Mouse (Mus musculus): ENCODE data around the gene Glis3.

The Glis3 gene

DNA sequence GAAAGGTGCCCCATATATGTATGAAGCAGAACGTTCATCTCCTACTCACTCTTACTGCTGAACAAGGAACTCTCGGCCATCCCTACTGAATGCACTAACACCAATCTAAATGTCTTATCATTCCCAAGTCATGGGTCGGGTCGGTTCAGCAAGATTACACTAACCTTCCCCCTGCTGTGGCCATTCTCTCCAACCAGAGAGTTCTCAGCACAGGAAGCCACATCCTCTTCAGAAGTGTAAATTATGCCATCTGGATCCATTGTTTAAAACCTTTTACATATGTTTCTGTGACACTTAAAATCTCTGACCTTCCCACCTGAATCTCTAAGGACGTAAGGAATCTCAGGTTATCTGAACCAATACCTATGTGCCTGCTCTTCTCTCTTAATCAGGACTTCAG is 29.0 kb downstream of the Glis3 start:
- no peak for DNase-seq

DNA sequence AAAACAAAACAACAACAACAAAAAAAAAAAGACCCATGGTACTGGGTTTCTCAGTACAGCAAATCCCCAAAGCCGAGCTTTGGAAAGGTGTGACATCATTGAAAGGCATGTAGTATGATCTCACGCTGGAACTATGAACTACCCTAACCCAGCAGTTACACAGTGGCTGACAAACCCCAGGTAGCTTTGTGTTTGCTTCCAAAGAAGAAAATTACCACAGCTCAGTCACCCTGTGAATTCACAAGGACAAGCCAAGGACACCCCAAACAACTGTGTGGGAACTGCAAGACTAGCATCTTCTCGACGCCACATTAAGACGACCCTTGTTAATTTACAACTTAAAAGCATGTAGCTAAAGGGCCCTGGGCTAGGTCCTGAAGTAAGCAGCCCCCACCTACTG is 30.4 kb downstream of the Glis3 start:
- peak; percentile 49 for DNase-seq

DNA sequence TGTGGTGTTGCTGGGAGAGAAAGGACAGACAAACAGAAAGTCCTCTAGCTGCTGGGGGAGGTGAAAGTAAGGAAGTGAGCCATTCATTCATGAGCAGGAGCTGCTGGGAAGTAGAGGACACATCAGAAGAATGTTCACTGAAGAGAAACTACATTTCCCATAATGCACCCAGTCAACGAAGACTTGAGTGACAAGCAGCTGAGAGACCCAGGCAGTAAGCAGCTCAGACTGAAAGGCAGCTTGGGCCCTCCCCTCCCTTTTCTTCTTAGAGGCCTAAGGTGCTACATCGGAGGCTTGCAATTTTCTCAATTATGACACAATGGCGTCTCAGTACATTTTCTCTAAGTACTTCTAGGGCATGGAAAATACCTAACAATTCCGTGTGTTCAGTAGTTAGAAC is 31.0 kb downstream of the Glis3 start:
- DNase-seq: no peak

DNA sequence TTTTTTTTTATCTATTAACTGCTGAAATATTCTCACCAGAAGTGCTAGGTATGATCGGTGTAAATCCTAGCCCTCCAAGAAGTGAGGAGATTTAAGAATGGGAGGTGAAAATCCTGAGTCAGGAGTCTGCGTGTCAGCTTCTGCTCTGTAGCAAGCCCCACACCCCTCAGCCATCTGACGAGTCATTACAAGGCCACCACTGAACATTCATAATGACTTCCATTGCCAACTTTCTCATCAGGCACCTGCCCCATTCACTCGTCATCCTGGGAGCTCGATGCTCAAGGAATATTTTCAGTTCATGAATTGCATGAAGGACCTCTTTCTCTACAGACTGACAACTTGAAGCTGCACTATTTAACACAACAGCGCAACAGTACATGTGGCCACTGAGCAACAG is 32.5 kb downstream of the Glis3 start:
- no peak for DNase-seq

DNA sequence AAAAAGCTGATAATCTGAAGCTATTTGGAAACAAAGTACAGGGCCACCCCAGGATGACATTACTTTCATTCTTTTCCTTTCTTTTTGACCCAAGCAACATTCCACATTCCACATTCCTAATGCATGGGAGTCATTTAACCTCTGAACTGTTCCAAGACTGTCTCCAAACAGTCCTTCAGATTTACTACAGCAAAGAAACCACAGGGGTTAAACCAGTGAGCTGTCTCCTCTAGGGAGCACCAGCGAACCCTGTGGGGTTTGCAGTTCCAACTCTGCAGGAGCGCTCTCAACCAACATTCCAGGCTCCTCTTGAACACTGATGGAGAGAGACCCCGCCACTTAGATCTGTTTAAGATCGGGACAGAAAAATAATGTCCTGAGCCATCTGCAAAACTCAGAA is 33.6 kb downstream of the Glis3 start:
- DNase-seq: no peak

DNA sequence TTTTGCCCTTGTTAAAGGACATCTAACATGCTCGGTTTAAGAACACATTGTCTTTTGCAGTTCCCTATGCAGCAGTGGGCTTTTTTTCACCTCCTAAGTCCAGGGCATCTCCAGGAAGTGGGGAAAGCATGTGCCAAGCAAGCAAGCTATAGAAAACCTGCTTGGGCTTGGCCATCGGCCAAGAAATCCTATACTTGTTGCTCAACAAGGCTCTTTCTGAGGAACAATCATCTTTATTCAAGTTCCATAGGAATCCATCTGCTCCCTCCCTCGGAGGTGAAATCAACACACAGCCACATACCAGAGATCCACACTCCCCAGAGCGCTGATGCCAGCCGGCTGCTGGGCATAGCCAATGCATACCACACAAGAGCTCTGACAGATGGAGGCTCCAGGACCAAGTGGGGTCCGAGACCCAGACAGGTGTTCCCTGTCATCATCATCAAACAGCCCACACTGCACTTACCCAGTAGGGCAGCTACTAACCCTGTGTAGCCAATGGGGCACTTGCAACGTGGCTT is 39.0 kb downstream of the Glis3 start:
- DNase-seq: no peak

DNA sequence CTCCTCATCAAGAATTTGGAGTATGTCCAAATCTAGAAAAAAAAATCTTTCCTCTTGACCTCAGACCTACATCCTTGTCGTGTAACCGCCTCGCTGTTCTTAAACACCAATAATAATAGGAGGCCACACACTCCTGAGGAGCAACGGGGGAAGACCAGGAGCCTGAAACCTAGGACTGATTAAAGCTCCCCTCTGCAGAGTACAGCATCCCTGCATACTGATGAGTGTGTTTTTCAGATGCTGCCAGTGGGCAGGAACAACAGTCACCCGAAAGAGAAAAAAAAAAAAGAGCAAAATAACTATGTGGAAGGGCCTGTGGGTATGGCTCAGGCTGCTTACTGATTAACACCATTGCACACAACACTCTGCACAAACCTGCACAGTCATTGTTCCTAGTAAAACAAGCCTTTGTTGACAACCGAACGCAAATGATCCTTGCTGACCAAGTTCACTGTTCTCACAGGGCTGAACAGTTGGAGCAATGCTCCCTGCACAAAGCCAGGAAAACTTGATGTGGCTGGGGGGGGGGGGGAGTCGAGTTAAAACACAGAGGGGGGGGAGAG is 43.8 kb downstream of the Glis3 start:
- DNase-seq: peak; percentile 69

DNA sequence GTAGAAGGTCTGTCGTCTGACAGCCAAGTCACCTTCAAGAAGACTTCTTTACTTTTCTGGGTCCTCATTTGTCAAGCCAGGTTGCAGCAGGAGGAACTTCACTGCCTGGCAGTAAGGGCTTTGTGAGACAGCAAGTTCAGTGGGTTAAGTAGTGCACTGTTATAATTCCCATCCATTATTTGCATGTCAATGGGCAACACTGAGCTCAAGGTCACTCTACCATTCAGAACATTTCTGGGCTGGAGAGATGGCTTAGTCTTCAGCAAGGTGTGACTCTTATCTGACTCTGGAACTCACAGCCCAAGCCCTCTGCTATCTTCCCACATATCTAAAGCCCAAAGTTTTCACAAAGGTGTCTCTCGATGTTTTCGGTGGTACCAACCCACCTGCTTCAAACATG is 44.9 kb downstream of the Glis3 start:
- DNase-seq: no peak

DNA sequence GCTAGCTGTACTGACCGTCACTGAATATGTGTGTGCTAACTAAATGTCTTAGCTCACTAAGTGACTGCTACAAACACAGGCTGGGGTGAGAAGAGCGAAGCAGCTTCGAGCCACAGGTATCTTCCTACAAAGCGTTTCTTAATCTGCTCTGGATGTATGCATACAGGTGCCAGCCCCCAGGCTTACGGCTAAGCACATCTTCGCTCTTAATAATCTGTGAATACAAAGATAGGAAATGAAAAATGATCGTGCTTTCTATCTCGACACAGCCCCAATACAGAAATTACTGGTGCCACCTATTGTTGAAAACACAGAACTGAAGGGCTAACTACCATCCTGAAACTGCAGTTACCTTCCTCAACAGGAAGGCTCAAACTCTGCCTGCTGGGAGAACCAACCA is 51.5 kb downstream of the Glis3 start:
- DNase-seq: peak; percentile 41

DNA sequence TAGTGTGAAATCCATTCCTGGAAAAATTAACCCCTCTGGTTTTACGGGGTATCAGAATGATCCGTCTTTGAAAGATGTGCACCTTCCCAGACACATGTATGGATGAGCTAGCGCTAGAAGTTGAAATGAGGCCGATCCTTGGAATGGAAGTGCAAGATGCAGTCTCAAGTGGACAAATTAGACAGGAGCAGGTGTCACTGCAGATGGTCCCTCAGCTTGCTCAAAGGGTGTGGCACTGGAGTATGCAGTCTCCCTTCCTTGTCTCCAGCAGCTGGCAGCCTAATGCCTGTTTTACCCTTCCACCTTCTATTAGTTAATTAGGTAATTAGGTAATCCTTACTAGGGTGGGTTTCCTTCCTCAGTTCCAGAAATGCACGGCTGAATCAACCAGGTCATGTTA is 53.7 kb downstream of the Glis3 start:
- DNase-seq: no peak

DNA sequence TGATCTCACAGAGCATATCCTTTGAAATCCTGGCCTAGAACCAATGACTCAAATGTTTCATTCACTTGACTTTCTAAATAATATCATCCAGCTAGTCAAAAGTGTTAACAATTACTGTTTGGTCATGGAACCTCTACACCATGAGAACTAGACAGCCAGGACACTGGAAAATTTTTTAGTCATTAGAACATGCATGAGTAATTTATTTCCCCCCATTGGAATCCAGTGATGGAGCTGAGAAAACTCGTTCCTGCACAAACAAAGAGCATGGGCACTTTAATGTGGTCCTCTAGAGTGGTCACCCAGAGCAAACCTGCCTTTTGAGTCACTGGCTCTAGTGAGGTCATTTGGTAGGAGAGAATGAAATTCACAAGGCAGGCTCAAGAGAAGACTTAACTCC is 55.3 kb downstream of the Glis3 start:
- no peak for DNase-seq

DNA sequence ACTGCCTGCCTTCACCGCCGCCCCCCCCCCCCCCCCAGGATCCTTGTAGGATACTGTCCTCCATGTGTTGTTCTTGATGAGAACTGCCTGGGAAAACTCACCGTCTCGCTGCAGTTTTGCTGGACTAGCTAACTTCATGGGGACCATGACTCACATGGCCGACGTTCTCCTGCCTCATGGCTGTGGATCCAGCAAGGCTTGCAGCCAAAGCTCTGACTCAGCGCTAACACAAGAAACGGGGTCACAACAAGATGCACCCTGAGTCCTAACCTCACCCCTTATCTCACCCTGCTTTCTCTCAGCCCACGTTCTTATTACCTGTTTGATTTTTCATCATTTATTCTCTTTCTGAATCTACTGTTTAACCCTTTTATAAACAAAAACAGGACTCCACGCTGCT is 56.2 kb downstream of the Glis3 start:
- DNase-seq: peak; percentile 44

DNA sequence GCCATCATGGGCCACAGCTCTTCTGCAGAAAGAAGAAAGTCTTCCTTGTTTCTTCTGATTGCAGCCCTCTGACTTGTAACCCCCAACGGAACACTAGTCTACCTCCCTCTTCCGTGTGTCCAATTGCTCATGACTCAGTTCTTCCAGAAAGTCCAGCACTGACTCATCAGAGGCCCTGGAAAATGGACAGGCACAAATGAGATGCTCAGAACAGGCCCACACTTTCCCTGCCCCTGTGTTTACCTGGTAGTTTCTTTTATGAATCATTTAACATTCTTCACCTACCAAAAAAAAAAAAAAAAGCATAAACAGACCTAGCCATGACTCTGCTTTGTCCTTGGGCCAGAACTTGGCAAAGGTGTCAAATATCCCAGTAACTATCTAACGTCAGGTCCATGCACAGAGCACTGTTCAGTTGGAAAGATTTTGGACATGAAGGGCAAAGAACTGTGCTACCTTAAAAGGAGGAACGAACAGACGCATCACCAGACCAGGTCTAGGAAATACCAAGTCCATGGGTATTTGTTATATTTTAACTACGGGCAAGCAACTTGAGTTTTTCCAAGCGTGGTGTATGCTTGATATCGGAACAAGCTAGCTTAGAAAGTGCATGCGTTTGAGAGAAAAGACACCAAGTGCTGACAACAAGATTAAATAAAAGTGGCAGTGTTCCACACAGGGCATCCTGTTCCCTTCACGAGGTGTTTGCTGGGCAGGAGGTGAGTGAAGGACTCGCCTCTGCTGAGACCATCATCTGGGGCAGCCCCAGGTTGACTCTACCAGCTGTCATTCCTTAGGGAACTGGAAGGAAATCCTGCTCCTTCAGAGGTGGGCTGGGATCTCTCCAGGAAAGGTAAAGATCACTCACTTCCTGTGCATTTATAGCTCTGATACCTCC is 58.0 kb downstream of the Glis3 start:
- DNase-seq: peak; percentile 87

DNA sequence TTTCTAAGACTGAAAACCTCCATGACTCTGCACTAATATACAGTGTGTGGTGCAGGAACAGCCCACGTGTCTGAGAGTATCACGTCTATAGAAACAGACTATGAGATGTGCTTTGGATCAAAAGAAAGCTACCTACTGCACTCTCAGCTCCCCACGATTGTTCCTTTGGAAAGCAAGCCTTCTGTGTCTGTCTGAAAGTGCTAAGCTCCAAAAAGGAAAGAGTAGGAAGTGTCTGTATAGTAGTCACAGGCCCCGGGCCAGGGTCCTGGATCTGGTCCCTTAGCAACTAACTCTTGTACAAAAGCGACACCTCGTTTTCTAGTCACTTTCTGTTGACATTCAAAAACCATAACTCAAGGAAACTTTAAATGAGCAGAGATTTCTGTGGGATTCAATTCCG is 62.1 kb downstream of the Glis3 start:
- DNase-seq: no peak

DNA sequence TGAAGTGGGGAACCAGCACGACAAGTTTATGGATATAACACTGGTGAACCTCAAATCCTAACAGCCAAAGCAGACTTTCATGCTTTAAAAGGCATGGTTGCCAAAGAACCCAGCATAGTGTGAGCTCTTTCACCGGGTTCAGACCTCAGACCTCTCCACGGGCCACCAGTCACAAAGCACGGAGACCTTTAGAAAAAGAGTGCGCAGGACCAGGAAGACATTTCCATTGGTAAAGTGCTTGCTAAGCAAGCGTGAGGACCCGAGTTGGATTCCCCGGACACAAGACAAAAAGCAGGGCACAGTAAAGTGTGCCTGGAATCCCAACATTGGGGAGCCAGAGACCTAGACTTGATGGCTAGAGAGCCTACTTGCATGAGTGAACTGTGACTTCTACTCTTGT is 62.7 kb downstream of the Glis3 start:
- peak; percentile 47 for DNase-seq

DNA sequence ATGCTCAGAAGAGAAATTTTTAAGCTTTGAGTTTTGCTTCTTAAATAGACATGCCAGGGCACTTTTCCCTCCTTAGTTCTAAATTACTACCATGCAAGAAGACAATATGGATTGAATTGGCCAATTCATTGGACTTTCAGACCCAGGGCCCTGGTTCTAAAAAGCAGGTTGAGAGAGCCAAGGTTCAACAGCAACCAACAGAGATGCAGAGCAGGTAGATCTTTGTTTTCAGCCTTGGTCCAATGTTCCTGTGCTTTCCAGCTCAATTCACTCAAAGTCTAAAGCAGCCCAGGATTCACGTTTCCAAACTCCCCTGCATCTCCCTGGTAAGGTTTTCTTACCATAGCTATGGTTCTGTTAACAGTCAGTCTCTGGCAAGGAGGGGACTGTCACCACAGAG is 63.4 kb downstream of the Glis3 start:
- DNase-seq: no peak

DNA sequence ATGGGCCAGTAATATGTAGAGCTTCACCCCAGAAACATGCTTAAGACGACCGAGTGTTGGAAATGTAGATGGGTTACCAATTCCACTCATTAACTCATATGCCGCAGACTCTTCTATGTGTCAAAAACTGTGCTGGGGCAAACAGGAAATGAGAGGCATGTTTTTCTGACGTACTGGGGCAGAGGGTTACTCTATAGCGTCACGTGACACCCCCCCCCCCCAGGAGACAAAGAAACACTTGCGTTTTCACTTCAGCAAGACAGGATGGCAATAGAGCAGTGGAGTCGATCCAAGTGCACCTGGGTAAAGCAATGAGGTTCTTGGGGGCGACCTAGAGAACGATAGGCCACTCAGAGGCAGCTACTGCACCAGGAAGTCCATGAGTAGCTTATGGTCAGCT is 67.6 kb downstream of the Glis3 start:
- DNase-seq: no peak

DNA sequence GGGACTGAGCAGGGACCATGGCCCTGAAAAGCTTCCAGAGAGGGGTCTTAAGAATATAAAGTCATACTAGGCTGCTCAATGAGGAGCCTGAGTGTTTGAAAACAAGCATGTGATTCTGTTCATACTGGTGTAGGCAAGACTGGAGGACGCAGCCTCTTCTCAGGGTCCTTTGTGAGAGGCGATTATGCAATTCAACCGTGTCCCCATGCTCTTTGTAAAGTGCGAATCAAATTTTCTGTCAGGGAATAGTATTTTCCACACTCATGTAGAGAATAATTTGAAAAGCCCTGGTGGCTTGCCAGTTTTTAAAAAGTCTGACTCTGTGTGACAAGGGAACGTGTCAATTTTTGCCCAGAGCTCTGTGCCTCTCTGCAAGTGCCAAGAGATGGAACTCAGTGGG is 71.1 kb downstream of the Glis3 start:
- no peak for DNase-seq

DNA sequence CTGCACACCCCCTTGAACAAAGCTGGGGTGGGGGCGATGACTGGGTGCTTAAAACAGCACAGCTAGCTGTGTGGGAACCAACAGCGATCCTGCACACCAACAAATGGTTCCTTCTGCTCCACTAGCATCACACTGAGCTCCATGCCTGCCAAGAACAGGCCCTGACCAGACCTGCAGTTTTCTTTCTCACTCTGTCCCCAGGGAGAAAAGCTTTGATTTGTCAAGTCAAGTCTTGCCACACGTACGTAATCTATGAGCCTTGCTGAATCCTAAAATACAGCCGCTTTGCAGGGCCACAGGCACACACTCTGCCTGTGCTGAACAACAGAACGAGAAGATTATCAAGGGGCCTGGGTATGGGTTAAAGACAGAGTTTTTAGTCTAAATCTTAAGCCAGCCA is 71.6 kb downstream of the Glis3 start:
- no peak for DNase-seq

DNA sequence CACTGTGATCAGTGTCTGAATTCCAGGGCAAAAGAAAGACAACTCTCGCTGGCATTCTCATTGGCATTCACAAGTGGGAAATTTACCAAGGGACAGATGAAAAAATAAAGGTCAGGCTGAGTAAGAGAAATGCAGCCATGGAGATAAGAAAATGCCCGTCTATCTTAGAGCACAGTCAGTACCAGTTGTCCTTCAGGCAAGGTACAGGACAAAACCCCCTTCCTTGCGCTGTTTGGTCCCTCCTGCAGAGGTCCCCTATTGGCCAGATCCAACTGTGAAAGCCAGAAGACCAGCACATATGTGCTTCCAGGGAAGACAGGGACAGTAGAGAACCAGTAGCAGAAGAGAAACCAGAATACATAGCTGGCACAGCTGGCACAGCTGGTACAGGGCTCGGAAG is 79.0 kb downstream of the Glis3 start:
- no peak for DNase-seq

DNA sequence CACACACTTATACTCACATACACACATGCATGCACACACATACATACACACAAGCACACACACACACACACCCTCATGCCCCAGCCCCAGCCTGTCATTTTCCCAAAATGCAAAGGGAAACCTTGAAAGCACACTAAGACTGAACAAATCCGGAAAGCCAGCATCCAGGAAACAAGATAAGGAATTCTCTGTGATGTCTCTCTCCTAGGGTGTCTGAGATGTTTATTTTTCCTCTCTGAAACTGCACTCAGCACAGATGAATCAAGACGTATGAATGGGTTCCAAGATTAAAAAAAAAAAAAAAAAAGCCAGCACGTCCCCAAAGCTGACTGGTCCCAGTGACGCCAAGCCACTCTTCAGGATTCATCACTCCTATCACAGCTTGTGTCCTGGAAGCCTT is 85.7 kb downstream of the Glis3 start:
- no peak for DNase-seq

DNA sequence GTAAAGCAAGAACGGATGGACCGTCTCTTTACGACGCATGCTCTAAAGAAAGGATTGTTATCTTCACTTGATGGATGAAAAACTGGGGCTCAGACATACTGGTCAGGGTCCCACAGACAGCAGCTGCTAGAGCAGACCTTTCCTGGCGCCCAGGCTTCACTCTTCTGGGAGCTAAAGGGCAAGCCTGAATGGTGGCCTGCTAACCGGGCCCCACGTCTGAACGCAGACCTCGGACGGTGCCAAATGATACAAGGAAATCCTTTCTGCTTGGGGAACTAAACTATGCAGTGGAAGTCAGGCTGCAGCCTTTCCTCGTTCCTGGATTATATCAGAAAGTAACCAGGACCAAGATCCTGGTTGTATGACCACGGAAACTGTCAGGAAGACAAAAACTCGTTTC is 86.9 kb downstream of the Glis3 start:
- no peak for DNase-seq

DNA sequence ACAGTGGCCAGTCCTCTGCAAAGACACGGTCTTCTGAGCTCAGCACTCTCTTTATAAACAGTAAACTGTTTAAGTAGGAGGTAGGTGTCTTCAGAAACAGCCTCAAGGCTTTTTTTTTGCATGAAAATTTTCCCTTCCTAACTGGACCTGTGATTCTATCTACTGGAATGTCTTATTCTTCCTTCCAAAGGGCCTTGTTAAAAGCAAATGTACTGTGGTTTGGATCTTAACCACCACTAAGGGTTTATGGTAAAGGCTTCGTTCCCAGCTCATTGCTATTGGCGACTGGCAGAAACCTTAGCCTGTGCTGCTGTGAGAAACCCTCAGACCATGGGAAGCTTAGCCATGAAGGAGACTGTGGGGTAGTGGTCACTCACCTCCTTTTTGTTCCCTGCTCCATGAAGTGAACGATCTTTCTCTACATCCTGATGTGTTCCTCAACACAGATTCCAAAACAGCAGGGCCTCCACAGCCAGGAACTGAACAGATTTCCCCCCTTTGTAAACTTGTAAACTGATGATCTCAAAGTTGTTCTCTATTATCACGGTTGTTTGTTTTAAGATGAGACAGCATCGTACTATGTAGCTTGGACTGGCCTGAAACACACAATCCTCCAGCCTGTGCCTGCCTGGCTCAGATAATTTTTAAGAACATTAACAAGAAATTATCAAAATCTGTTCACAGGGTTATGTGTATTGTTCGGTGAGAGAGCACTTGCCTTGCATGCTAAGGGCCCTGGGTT is 88.0 kb downstream of the Glis3 start:
- DNase-seq: no peak

DNA sequence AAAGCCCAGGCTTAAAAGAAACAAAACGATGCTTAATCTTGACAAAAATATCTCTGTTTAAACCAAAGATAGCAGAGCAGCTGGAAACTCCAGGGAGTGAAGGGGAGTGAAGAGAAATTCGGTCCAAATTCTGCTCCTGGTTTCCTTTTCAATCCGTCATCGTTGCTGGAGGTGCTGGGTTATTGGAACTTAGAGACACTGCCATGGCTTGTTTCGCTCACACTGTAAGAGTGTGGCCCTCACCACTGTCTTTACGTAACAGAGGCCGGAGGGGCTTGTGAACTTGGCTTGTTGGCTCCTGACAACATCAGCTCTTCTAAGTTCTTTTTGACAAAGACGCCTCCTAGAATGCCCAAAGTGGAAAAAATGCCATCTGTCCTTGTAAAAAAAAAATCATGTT is 99.4 kb downstream of the Glis3 start:
- no peak for DNase-seq
